Mouse (Mus musculus): ENCODE measurements around the gene Alkbh8. TPM values are rescaled to one million over a fixed set of nuclear protein-coding genes. Genes with fewer than 3 reads are reported as not detected.
"Not testable (repeated sequence)": the region's sequence is repeated elsewhere in the genome, so short reads cannot be mapped to it uniquely, and the experiment has no call there.

Gene Alkbh8
- total and polyA plus RNA-seq, 3 experiments = 27.3 to 47.3 (median 29.1) TPM

DNA sequence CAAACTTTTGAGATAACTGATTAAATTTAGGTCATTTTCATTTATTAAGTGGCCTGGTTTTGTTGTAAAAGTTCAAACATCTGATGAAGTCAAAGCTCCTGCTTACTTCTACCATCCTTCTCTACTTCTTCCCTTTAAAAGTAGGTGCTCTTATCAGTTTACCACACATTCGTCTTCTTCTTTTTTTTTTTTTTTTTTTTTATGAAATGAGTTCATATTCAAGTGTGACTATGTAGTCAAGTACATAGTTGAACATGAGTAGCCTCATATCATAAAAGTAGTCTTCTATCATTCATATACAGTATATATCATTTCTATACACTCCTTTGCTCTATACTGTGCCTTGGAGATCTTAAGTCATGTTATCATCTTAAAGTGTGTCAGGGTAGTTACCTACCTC is 11.0 kb downstream of the Alkbh8 start (continued):
- TF ChIP-seq MEF2A (IDR thresholded peaks at IDR 0.05; ENCODE audit: extremely low read depth, insufficient replicate concordance, low read depth, low read length, poor library complexity, severe bottlenecking) (no peak), TCF12 (IDR thresholded peaks at IDR 0.05; ENCODE audit: low read depth, low read length) (peak; percentile 87), ZMIZ1 (IDR thresholded peaks at IDR 0.05; ENCODE audit: low read depth, low read length) (no peak), NRF1 (IDR thresholded peaks at IDR 0.05; ENCODE audit: insufficient read depth, low read depth, low read length, poor library complexity, severe bottlenecking) (no peak)

DNA sequence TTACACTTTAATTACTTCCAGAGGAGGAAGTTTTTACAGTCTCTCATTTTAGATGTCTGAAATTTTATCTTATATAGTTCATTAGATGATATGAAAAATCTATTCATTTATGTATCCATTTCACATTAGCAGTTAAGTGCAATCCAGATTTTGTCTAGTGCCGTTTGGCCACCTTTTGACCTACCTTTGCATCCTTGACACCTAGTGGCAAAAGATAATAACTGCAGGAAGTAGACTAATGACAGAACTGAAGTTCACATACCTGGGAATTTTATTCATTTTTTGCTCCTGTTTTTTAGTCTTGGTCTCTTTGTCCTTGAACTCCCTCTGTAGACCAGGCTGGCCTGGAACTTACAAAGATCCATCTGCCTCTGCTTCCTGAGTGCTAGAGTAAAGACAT is 15.1 kb downstream of the Alkbh8 start:
- Histone ChIP-seq H3K9ac (ENCODE audit: control insufficient read depth, low read depth, low read length, poor library complexity, severe bottlenecking) (no peak overlapping the region), H3K36me3 (ENCODE audit: control insufficient read depth in 1 of 2, insufficient read depth in 2 of 2, low read length in 2 of 2) (peaks cover 17 to 67% of the 10 kb centered on the region in 2 experiments), H3K27ac (ENCODE audit: control insufficient read depth, low read depth, low read length) (no peak overlapping the region), H3K4me1 (ENCODE audit: control insufficient read depth in 1 of 2, insufficient read depth in 2 of 2, low read length in 2 of 2) (peaks cover 6 to 13% of the 10 kb centered on the region in 2 experiments), H3K9me3 (replicated peaks; ENCODE audit: insufficient read depth, low read length) (no peaks in the 10 kb centered on the region), H3K79me2 (ENCODE audit: control insufficient read depth, insufficient read depth, low read length, poor library complexity) (no peaks in the 10 kb centered on the region), H3K4me3 (ENCODE audit: control insufficient read depth in 1 of 2, insufficient read depth in 1 of 2, low read depth in 2 of 2, low read length in 2 of 2) (no peak overlapping the region), H3K27me3 (ENCODE audit: control insufficient read depth in 1 of 2, insufficient read depth in 2 of 2, low read length in 2 of 2) (no peaks in the 10 kb centered on the region)
- TF ChIP-seq SMC3 (IDR thresholded peaks at IDR 0.05; ENCODE audit: low read depth, low read length) = peak; percentile 60
- peak; percentile 57 for TF ChIP-seq RAD21 (IDR thresholded peaks at IDR 0.05; ENCODE audit: low read depth, low read length)
- peak; percentile 11 to 59 (median 56); a peak in 5 of 6 replicates for TF ChIP-seq CTCF (IDR thresholded peaks at IDR 0.05 in 2 of 3, conservative IDR thresholded peaks at IDR 0.05 in 1 of 3; ENCODE audit: control insufficient read depth in 1 of 3, insufficient read depth in 1 of 3, low read depth in 2 of 3, low read length in 3 of 3, poor library complexity in 1 of 3, severe bottlenecking in 1 of 3)
- peak; percentile 39; the same call in 1 of the 2 replicates for TF ChIP-seq ZC3H11A (IDR thresholded peaks at IDR 0.05; ENCODE audit: low read depth, low read length)
- TF ChIP-seq ETS1 (IDR thresholded peaks at IDR 0.05; ENCODE audit: low read depth, low read length) = no peak
- no peak for TF ChIP-seq NRF1 (IDR thresholded peaks at IDR 0.05; ENCODE audit: insufficient read depth, low read depth, low read length, poor library complexity, severe bottlenecking)
- TF ChIP-seq TBP (IDR thresholded peaks at IDR 0.05; ENCODE audit: low read depth, low read length) = no peak
- no peak for TF ChIP-seq CHD1 (IDR thresholded peaks at IDR 0.05; ENCODE audit: low read depth, low read length)
- no peak for TF ChIP-seq MYB (IDR thresholded peaks at IDR 0.05; ENCODE audit: low read depth, low read length)
- TF ChIP-seq MAFK (IDR thresholded peaks at IDR 0.05; ENCODE audit: borderline replicate concordance, low read depth, low read length) = no peak
- TF ChIP-seq KAT2A (conservative IDR thresholded peaks at IDR 0.05; ENCODE audit: low read depth, low read length) = no peak
- TF ChIP-seq TCF12 (IDR thresholded peaks at IDR 0.05; ENCODE audit: low read depth, low read length) = no peak
- peak; percentile 54 for DNase-seq (ENCODE audit: low read depth, low spot score)

- not testable (repeated sequence) for H3K9ac ChIP-seq (ENCODE audit: control insufficient read depth, low read depth, low read length, poor library complexity, severe bottlenecking); H3K27me3 ChIP-seq (ENCODE audit: control insufficient read depth in 1 of 2, insufficient read depth in 2 of 2, low read length in 2 of 2); H3K27ac ChIP-seq (ENCODE audit: control insufficient read depth, low read depth, low read length); H3K79me2 ChIP-seq (ENCODE audit: control insufficient read depth, insufficient read depth, low read length, poor library complexity); H3K4me3 ChIP-seq (ENCODE audit: control insufficient read depth in 1 of 2, insufficient read depth in 1 of 2, low read depth in 2 of 2, low read length in 2 of 2); H3K4me1 ChIP-seq (ENCODE audit: control insufficient read depth in 1 of 2, insufficient read depth in 2 of 2, low read length in 2 of 2); DNase-seq (ENCODE audit: low read depth, low spot score); H3K9me3 ChIP-seq (replicated peaks; ENCODE audit: insufficient read depth, low read length)
- peaks cover 0 to 20% of the 10 kb centered on the region in 2 experiments; a peak in 2 of 4 replicates for H3K36me3 ChIP-seq (ENCODE audit: control insufficient read depth in 1 of 2, insufficient read depth in 2 of 2, low read length in 2 of 2)
These were observed 41.4 kb downstream of the Alkbh8 start for GRCm38 (mm10) chr9:3376323-3376722.

All from MEL (cell line).